Mouse (Mus musculus): ENCODE measurements at regions not wholly inside any gene's neighbourhood (a gene's known extent, or its start where the extent isn't known, plus 50 kb on each side); places are given as distances from the start of the nearest gene placed in this dataset.

GRCm38 (mm10) chr8:8997621-8998020, 307.3 kb upstream of the Arglu1 start:
- TF ChIP-seq CTCF (conservative IDR thresholded peaks at IDR 0.05; ENCODE audit: low read length), result no peak
- no peak for TF ChIP-seq POU5F1 (IDR thresholded peaks at IDR 0.05; ENCODE audit: borderline replicate concordance, low read length)
- TF ChIP-seq NANOG (IDR thresholded peaks at IDR 0.05; ENCODE audit: borderline replicate concordance, low read length), result no peak
